8 mouse cellular contexts compared by ENCODE assay signal in genomic region chr5:108669986-108670385, GRCm38 (mm10). TPM values are rescaled to one million over a fixed set of nuclear protein-coding genes. Genes with fewer than 3 reads are reported as not detected.
DNase-seq lines count a peak whose midpoint lies in the region; ATAC-seq and TF ChIP-seq lines count a peak whose summit lies in the region.

No protein-coding gene starts in this region.

- H3K4me1 ChIP-seq in heart, embryonic 15.5 days (replicated peaks), result peaks cover 17% of the 10 kb centered on the region
- H3K4me1 ChIP-seq in cortical plate, adult 2 months (ENCODE audit: control insufficient read depth, insufficient read depth, low read length), result peaks cover 2% of the 10 kb centered on the region
- peaks cover 13% of the 10 kb centered on the region for H3K4me1 ChIP-seq in hindbrain, embryonic 16.5 days (ENCODE audit: control insufficient read depth, insufficient read depth, low read depth, low read length)
- peaks cover 22% of the 10 kb centered on the region for H3K4me1 ChIP-seq in midbrain, embryonic 15.5 days

- ATAC-seq in heart, embryonic 15.5 days (replicated peaks; ENCODE audit: insufficient number of reproducible peaks, insufficient read depth, low FRiP score, low read depth), result no peak
- ATAC-seq in hindbrain, embryonic 16.5 days, result peak; percentile 22
- ATAC-seq in midbrain, embryonic 15.5 days (replicated peaks), result peak; percentile 12; the same call in 1 of the 2 replicates
- no peak for ATAC-seq in inflammation-experienced regulatory T-cells, adult 6 months

- TF ChIP-seq POLR2A in cortical plate, adult 2 months (IDR thresholded peaks at IDR 0.05; ENCODE audit: extremely low read depth, insufficient read depth, low read length), result no peak

- peak overlapping the region; percentile 86 for H3K9ac ChIP-seq in heart, embryonic 15.5 days
- H3K9ac ChIP-seq in hindbrain, embryonic 16.5 days (ENCODE audit: low read depth, low read length), result no peak overlapping the region; the same call in 1 of the 2 replicates
- no peak overlapping the region for H3K9ac ChIP-seq in midbrain, embryonic 15.5 days

- no peaks in the 10 kb centered on the region for H3K9me3 ChIP-seq in heart, embryonic 15.5 days (replicated peaks)
- H3K9me3 ChIP-seq in hindbrain, embryonic 16.5 days (ENCODE audit: control insufficient read depth, low read length), result no peaks in the 10 kb centered on the region
- no peaks in the 10 kb centered on the region; the same call in 1 of the 2 replicates for H3K9me3 ChIP-seq in midbrain, embryonic 15.5 days

- H3K27ac ChIP-seq in heart, embryonic 15.5 days, result peak overlapping the region; percentile 93
- H3K27ac ChIP-seq in cortical plate, adult 2 months (ENCODE audit: insufficient read depth, low read length), result 0 out of 2 replicates have a peak overlapping the region, but pooled peaks have one; percentile 10
- peak overlapping the region; percentile 17; the same call in 1 of the 2 replicates for H3K27ac ChIP-seq in hindbrain, embryonic 16.5 days (ENCODE audit: low read depth, low read length)
- H3K27ac ChIP-seq in midbrain, embryonic 15.5 days, result peak overlapping the region; percentile 87; the same call in 1 of the 2 replicates

- H3K4me3 ChIP-seq in heart, embryonic 15.5 days, result peak overlapping the region; percentile 71
- peak overlapping the region; percentile 81 for H3K4me3 ChIP-seq in cortical plate, adult 2 months (ENCODE audit: insufficient read depth, low read length)
- peak overlapping the region; percentile 52; the same call in 1 of the 2 replicates for H3K4me3 ChIP-seq in hindbrain, embryonic 16.5 days (ENCODE audit: low read length)
- H3K4me3 ChIP-seq in midbrain, embryonic 15.5 days, result 0 out of 2 replicates have a peak overlapping the region, but pooled peaks have one; percentile 50

- no peak for DNase-seq in heart, adult 8-10 months (ENCODE audit: low spot score)
- DNase-seq in left cerebral cortex, adult 9 months (ENCODE audit: low spot score in 2 of 2), result no peak
- DNase-seq in left cerebral cortex, adult 11 months (ENCODE audit: low spot score), result no peak

- peak overlapping the region; percentile 90 for H3K4me2 ChIP-seq in heart, embryonic 15.5 days
- H3K4me2 ChIP-seq in hindbrain, embryonic 16.5 days (ENCODE audit: low read length), result peak overlapping the region; percentile 63
- H3K4me2 ChIP-seq in midbrain, embryonic 15.5 days, result peak overlapping the region; percentile 69

- H3K27me3 ChIP-seq in heart, embryonic 15.5 days, result peaks cover 2% of the 10 kb centered on the region; the same call in 1 of the 2 replicates
- no peaks in the 10 kb centered on the region for H3K27me3 ChIP-seq in hindbrain, embryonic 16.5 days (replicated peaks; ENCODE audit: control insufficient read depth, insufficient read depth, low read length)
- H3K27me3 ChIP-seq in midbrain, embryonic 15.5 days (replicated peaks), result peaks cover 5% of the 10 kb centered on the region; the same call in 1 of the 2 replicates

- WGBS in heart, embryonic 15.5 days, result 80% methylated on average over 9 of the region's 9 CpGs
- 78% methylated on average over 9 of the region's 9 CpGs for WGBS in hindbrain, embryonic 16.5 days
- WGBS in midbrain, embryonic 15.5 days, result 83% methylated on average over 9 of the region's 9 CpGs

- no peak for TF ChIP-seq CTCF in cortical plate, adult 2 months (IDR thresholded peaks at IDR 0.05; ENCODE audit: extremely low read depth, insufficient read depth, low read length)

- peaks cover 18% of the 10 kb centered on the region for H3K36me3 ChIP-seq in heart, embryonic 15.5 days
- peaks cover 22% of the 10 kb centered on the region for H3K36me3 ChIP-seq in hindbrain, embryonic 16.5 days (ENCODE audit: control insufficient read depth, insufficient read depth, low read length)
- no peaks in the 10 kb centered on the region for H3K36me3 ChIP-seq in midbrain, embryonic 15.5 days (replicated peaks)

RNA-seq across cellular contexts. Expression of gene Dgkq, which starts 0.5 kb away (rescaled TPM):
- polyA plus RNA-seq in heart, embryonic 15.5 days (2015; fragmentation: Nextera tagmentation; extraction: Ambion mirVana), result 6.7 and 7.4 TPM in 2 replicates
- 1 to 10 TPM; 5.1 to 8.9 (median 6.1) TPM for total RNA-seq in heart, adult 8-10 months (2022)
- polyA plus RNA-seq in cortical plate, adult 2 months (2012; rRNA removed), result 54.6 and 58.7 TPM in 2 replicates
- polyA plus RNA-seq in hindbrain, embryonic 16.5 days (2015; fragmentation: Nextera tagmentation; extraction: Ambion mirVana), result 26.6 and 33.4 TPM in 2 replicates
- 33.9 and 36.7 TPM in 2 replicates for polyA plus RNA-seq in midbrain, embryonic 15.5 days (2015; fragmentation: Nextera tagmentation; extraction: Ambion mirVana)
- polyA plus RNA-seq in inflammation-experienced regulatory T-cells, adult 6 months (2017; shearing (Covaris generic)), result 1 to 10 TPM; 2.1 to 7.7 (median 4.7) TPM

RNA-seq across cellular contexts. Expression of gene Slc26a1, which starts 5.4 kb away (rescaled TPM):
- 0.29 and 0.71 TPM in 2 replicates for polyA plus RNA-seq in heart, embryonic 15.5 days (2015; fragmentation: Nextera tagmentation; extraction: Ambion mirVana)
- total RNA-seq in heart, adult 8-10 months (2022), result under 1 TPM in 1 of 4 experiments, not detected in 3; 0.06 TPM
- 1.2 and 1.4 TPM in 2 replicates for polyA plus RNA-seq in cortical plate, adult 2 months (2012; rRNA removed)
- 3.6 and 3.9 TPM in 2 replicates for polyA plus RNA-seq in hindbrain, embryonic 16.5 days (2015; fragmentation: Nextera tagmentation; extraction: Ambion mirVana)
- 4.0 and 4.1 TPM in 2 replicates for polyA plus RNA-seq in midbrain, embryonic 15.5 days (2015; fragmentation: Nextera tagmentation; extraction: Ambion mirVana)
- polyA plus RNA-seq in inflammation-experienced regulatory T-cells, adult 6 months (2017; shearing (Covaris generic)), result under 1 TPM in 2 of 3 experiments, not detected in 1; 0.16 to 0.78 TPM

RNA-seq across cellular contexts. Expression of gene Idua, which starts 9.9 kb away (rescaled TPM):
- polyA plus RNA-seq in heart, embryonic 15.5 days (2015; fragmentation: Nextera tagmentation; extraction: Ambion mirVana), result 13.9 and 15.2 TPM in 2 replicates
- 10 to 100 TPM; 17.9 to 27.3 (median 21.1) TPM for total RNA-seq in heart, adult 8-10 months (2022)
- 24.0 and 29.1 TPM in 2 replicates for polyA plus RNA-seq in cortical plate, adult 2 months (2012; rRNA removed)
- polyA plus RNA-seq in hindbrain, embryonic 16.5 days (2015; fragmentation: Nextera tagmentation; extraction: Ambion mirVana), result 13.3 and 13.7 TPM in 2 replicates
- polyA plus RNA-seq in midbrain, embryonic 15.5 days (2015; fragmentation: Nextera tagmentation; extraction: Ambion mirVana), result 12.1 and 15.9 TPM in 2 replicates
- polyA plus RNA-seq in inflammation-experienced regulatory T-cells, adult 6 months (2017; shearing (Covaris generic)), result 10 to 100 TPM; 13.1 to 17.8 (median 13.5) TPM

RNA-seq across cellular contexts. Expression of gene Fgfrl1, which starts 22.2 kb away (rescaled TPM):
- 14.6 and 20.1 TPM in 2 replicates for polyA plus RNA-seq in heart, embryonic 15.5 days (2015; fragmentation: Nextera tagmentation; extraction: Ambion mirVana)
- 10 to 100 TPM; 22.5 to 30.0 (median 26.3) TPM for total RNA-seq in heart, adult 8-10 months (2022)
- 35.3 and 35.7 TPM in 2 replicates for polyA plus RNA-seq in cortical plate, adult 2 months (2012; rRNA removed)
- polyA plus RNA-seq in hindbrain, embryonic 16.5 days (2015; fragmentation: Nextera tagmentation; extraction: Ambion mirVana), result 4.7 and 4.8 TPM in 2 replicates
- 5.5 and 6.0 TPM in 2 replicates for polyA plus RNA-seq in midbrain, embryonic 15.5 days (2015; fragmentation: Nextera tagmentation; extraction: Ambion mirVana)
- polyA plus RNA-seq in inflammation-experienced regulatory T-cells, adult 6 months (2017; shearing (Covaris generic)), result under 1 TPM in 1 of 3 experiments, not detected in 2; 0.32 TPM

RNA-seq across cellular contexts. Expression of gene Tmem175, which starts 40.4 kb away (rescaled TPM):
- 14.1 and 18.9 TPM in 2 replicates for polyA plus RNA-seq in heart, embryonic 15.5 days (2015; fragmentation: Nextera tagmentation; extraction: Ambion mirVana)
- 10 to 100 TPM in 3 of 4 experiments, 1 to 10 TPM in 1; 9.9 to 11.5 (median 11.0) TPM for total RNA-seq in heart, adult 8-10 months (2022)
- 62.8 and 67.4 TPM in 2 replicates for polyA plus RNA-seq in cortical plate, adult 2 months (2012; rRNA removed)
- polyA plus RNA-seq in hindbrain, embryonic 16.5 days (2015; fragmentation: Nextera tagmentation; extraction: Ambion mirVana), result 28.6 and 30.9 TPM in 2 replicates
- polyA plus RNA-seq in midbrain, embryonic 15.5 days (2015; fragmentation: Nextera tagmentation; extraction: Ambion mirVana), result 25.3 and 26.6 TPM in 2 replicates
- polyA plus RNA-seq in inflammation-experienced regulatory T-cells, adult 6 months (2017; shearing (Covaris generic)), result 10 to 100 TPM; 26.7 to 40.8 (median 39.5) TPM

Comparison
In these comparisons a context has a peak if more than half of its experiments do, and no peak if none do; other contexts are left out.
1. ATAC-seq: peak in hindbrain, embryonic 16.5 days (single experiment) and midbrain, embryonic 15.5 days (single experiment); none in heart, embryonic 15.5 days (single experiment) and inflammation-experienced regulatory T-cells, adult 6 months (single experiment).
2. H3K27ac ChIP-seq: peak in every context shown above with its lines; median percentile 93 in heart, embryonic 15.5 days; 87 in midbrain, embryonic 15.5 days; 17 in hindbrain, embryonic 16.5 days; 10 in cortical plate, adult 2 months.
3. Peak in every context shown above with its lines, with median percentiles within 50 percentile points of each other: H3K4me2 ChIP-seq and H3K4me3 ChIP-seq.